Mouse (Mus musculus) thymus, adult 2 months (tissue): ENCODE results near the gene Ddah1.

ENCODE experiments used
- CTCF ChIP-seq: fragments of 200-500 bp; IDR thresholded peaks from 2 replicates; pipeline ENCODE4 v1.5.1; 2012; ENCODE audit warnings: mild to moderate bottlenecking, control low read depth, low read length, moderate library complexity, borderline replicate concordance; ENCODE audit not compliant: control insufficient read depth, poor library complexity, insufficient read depth; ENCODE audit errors: extremely low read depth
- POLR2A ChIP-seq: fragments of 200-500 bp; IDR thresholded peaks from 2 replicates; pipeline ENCODE4 v1.6.1; 2012; ENCODE audit warnings: mild to moderate bottlenecking, low read length, control low read depth, moderate library complexity; ENCODE audit not compliant: control insufficient read depth, poor library complexity, insufficient read depth; ENCODE audit errors: extremely low read depth

GRCm38 (mm10) chr3:145852041-145852440 is 93.6 kb downstream of the Ddah1 start:
- TF ChIP-seq POLR2A, result no peak
- TF ChIP-seq CTCF, result no peak
